Comparison of ENCODE assay signal across 22 mouse cellular contexts in genomic region chr7:80897134-80897533, GRCm38 (mm10). TPM values are rescaled to one million over a fixed set of nuclear protein-coding genes. Genes with fewer than 3 reads are reported as not detected.
DNase-seq lines count a peak whose midpoint lies in the region; ATAC-seq and TF ChIP-seq lines count a peak whose summit lies in the region.
"Had no signal": no experiment of that assay in that cellular context is flagged by ENCODE, and none has a peak within 500 bp of the region (broad histone marks: within the 10 kb centered on the region; RNA-seq: fewer than 3 reads in every experiment).

No protein-coding gene starts in this region.

- no peaks in the 10 kb centered on the region for H3K9me3 ChIP-seq in forebrain, embryonic 12.5 days
- H3K9me3 ChIP-seq in forebrain, embryonic 15.5 days = no peaks in the 10 kb centered on the region
- H3K9me3 ChIP-seq in liver, embryonic 12.5 days (replicated peaks) = no peaks in the 10 kb centered on the region
- H3K9me3 ChIP-seq: embryonic facial prominence, embryonic 13.5 days; heart, embryonic 13.5 days; hindbrain, embryonic 15.5 days had no signal

- no peaks in the 10 kb centered on the region for H3K79me2 ChIP-seq in liver, adult 2 months (ENCODE audit: control insufficient read depth, insufficient read depth, low read length)

- H3K4me2 ChIP-seq in forebrain, embryonic 12.5 days = no peak overlapping the region
- no peak overlapping the region for H3K4me2 ChIP-seq in forebrain, embryonic 15.5 days (replicated peaks)
- no peak overlapping the region for H3K4me2 ChIP-seq in liver, embryonic 12.5 days
- H3K4me2 ChIP-seq: embryonic facial prominence, embryonic 13.5 days; heart, embryonic 13.5 days; hindbrain, embryonic 15.5 days had no signal

- peaks cover 66% of the 10 kb centered on the region for H3K36me3 ChIP-seq in forebrain, embryonic 12.5 days (replicated peaks)
- peaks cover 53% of the 10 kb centered on the region for H3K36me3 ChIP-seq in forebrain, embryonic 15.5 days
- H3K36me3 ChIP-seq in liver, adult 2 months (ENCODE audit: control insufficient read depth, insufficient read depth, low read length) = peaks cover 5% of the 10 kb centered on the region; the same call in 1 of the 2 replicates
- peaks cover 71% of the 10 kb centered on the region for H3K36me3 ChIP-seq in liver, embryonic 12.5 days

- no peak for ATAC-seq in forebrain, embryonic 12.5 days (ENCODE audit: low FRiP score)
- ATAC-seq in forebrain, embryonic 15.5 days (replicated peaks) = no peak
- ATAC-seq in liver, embryonic 12.5 days = no peak
- ATAC-seq: activated CD4-positive, CD25-positive, alpha-beta regulatory T cell, adult 4 months; forebrain, embryonic 16.5 days; Patski had no signal

- WGBS in forebrain, embryonic 12.5 days = 91% methylated on average over 7 of the region's 7 CpGs
- WGBS in forebrain, embryonic 15.5 days = 94% methylated on average over 7 of the region's 7 CpGs
- WGBS in liver, adult 2 months = 89% methylated on average over 7 of the region's 7 CpGs
- 77% methylated on average over 7 of the region's 7 CpGs for WGBS in liver, embryonic 12.5 days (ENCODE audit: insufficient replicate concordance)

- H3K27me3 ChIP-seq in forebrain, embryonic 12.5 days = no peaks in the 10 kb centered on the region
- no peaks in the 10 kb centered on the region for H3K27me3 ChIP-seq in forebrain, embryonic 15.5 days
- no peaks in the 10 kb centered on the region for H3K27me3 ChIP-seq in liver, adult 2 months (ENCODE audit: control insufficient read depth, insufficient read depth, low read length)
- H3K27me3 ChIP-seq in liver, embryonic 12.5 days (replicated peaks) = no peaks in the 10 kb centered on the region
- H3K27me3 ChIP-seq: embryonic facial prominence, embryonic 13.5 days; heart, embryonic 13.5 days; hindbrain, embryonic 15.5 days; Patski had no signal

- TF ChIP-seq CTCF in liver, adult 2 months (IDR thresholded peaks at IDR 0.05; ENCODE audit: low read depth, low read length) = no peak

- intact Hi-C loops in gastrocnemius, postnatal 14 days (cut with DNase I; ENCODE audit: low total_unique reads) = no loop called here

- TF ChIP-seq POLR2A in liver, adult 2 months (IDR thresholded peaks at IDR 0.05; ENCODE audit: extremely low read depth, insufficient read depth, low read length) = no peak

- H3K4me3 ChIP-seq in forebrain, embryonic 12.5 days (replicated peaks) = no peak overlapping the region
- no peak overlapping the region for H3K4me3 ChIP-seq in forebrain, embryonic 15.5 days
- H3K4me3 ChIP-seq in liver, adult 2 months (ENCODE audit: insufficient read depth, low read depth, low read length) = no peak overlapping the region
- no peak overlapping the region for H3K4me3 ChIP-seq in liver, embryonic 12.5 days
- H3K4me3 ChIP-seq: embryonic facial prominence, embryonic 13.5 days; gastrocnemius, adult 2 months; heart, embryonic 13.5 days; hindbrain, embryonic 15.5 days had no signal

- peak overlapping the region; percentile 7; the same call in 1 of the 2 replicates for H3K9ac ChIP-seq in forebrain, embryonic 12.5 days
- no peak overlapping the region for H3K9ac ChIP-seq in forebrain, embryonic 15.5 days (replicated peaks)
- H3K9ac ChIP-seq in liver, adult 2 months (ENCODE audit: low read depth, low read length) = peak overlapping the region; percentile 23; the same call in 1 of the 2 replicates
- H3K9ac ChIP-seq in liver, embryonic 12.5 days = no peak overlapping the region
- H3K9ac ChIP-seq: embryonic facial prominence, embryonic 13.5 days; heart, embryonic 13.5 days; hindbrain, embryonic 15.5 days had no signal

- no peak overlapping the region for H3K27ac ChIP-seq in forebrain, embryonic 12.5 days
- no peak overlapping the region for H3K27ac ChIP-seq in forebrain, embryonic 15.5 days (replicated peaks)
- H3K27ac ChIP-seq in liver, adult 2 months (replicated peaks; ENCODE audit: insufficient read depth, low read depth, low read length) = peak overlapping the region; percentile 75
- H3K27ac ChIP-seq in liver, embryonic 12.5 days = no peak overlapping the region
- H3K27ac ChIP-seq: embryonic facial prominence, embryonic 13.5 days; gastrocnemius, adult 2 months; heart, embryonic 13.5 days; hindbrain, embryonic 15.5 days had no signal

- no peak for DNase-seq in liver, adult 2 months (ENCODE audit: extremely low read depth, low read depth, low spot score)
- peak; percentile 43 to 56 for DNase-seq in right cerebral cortex, adult 2 months (ENCODE audit: low spot score in 2 of 2)
- no peak for DNase-seq in right cerebral cortex, postnatal 25 days
- DNase-seq in gastrocnemius, postnatal 14 days = no peak
- DNase-seq: adrenal gland, adult 2 months; adrenal gland, postnatal 25 days; cerebellum, adult 11 months; cerebellum, adult 8-10 months; cerebellum, postnatal 14 days; gastrocnemius, adult 2 months; gastrocnemius, postnatal 36 days; heart, adult 11 months; heart, postnatal 36 days had no signal

- peaks cover 16% of the 10 kb centered on the region for H3K4me1 ChIP-seq in forebrain, embryonic 12.5 days
- peaks cover 20% of the 10 kb centered on the region for H3K4me1 ChIP-seq in forebrain, embryonic 15.5 days
- H3K4me1 ChIP-seq in liver, adult 2 months (ENCODE audit: control insufficient read depth, insufficient read depth, low read length) = peaks cover 16% of the 10 kb centered on the region
- peaks cover 38% of the 10 kb centered on the region for H3K4me1 ChIP-seq in liver, embryonic 12.5 days

RNA-seq across cellular contexts. Expression of gene Wdr73, which starts 3.9 kb away (rescaled TPM):
- 40.6 and 46.5 TPM in 2 replicates for polyA plus RNA-seq in forebrain, embryonic 12.5 days (2016; fragmentation: Nextera tagmentation; extraction: Ambion mirVana)
- polyA plus RNA-seq in forebrain, embryonic 15.5 days (2015; fragmentation: Nextera tagmentation; extraction: Ambion mirVana) = 43.2 and 43.9 TPM in 2 replicates
- total RNA-seq in liver, adult 2 months (2014; rRNA removed) = 10.2 and 11.7 TPM in 2 replicates
- 13.0 and 13.3 TPM in 2 replicates for polyA plus RNA-seq in liver, adult 2 months (2012; rRNA removed)
- 29.1 and 30.3 TPM in 2 replicates for polyA plus RNA-seq in liver, embryonic 12.5 days (2016; fragmentation: Nextera tagmentation; extraction: Ambion mirVana)
- total RNA-seq in gastrocnemius, postnatal 14 days (2021) = 1 to 10 TPM; 3.7 to 4.1 TPM

RNA-seq across cellular contexts. Expression of gene Nmb, which starts 7.7 kb away (rescaled TPM):
- polyA plus RNA-seq in forebrain, embryonic 12.5 days (2016; fragmentation: Nextera tagmentation; extraction: Ambion mirVana) = 7.8 and 8.6 TPM in 2 replicates
- polyA plus RNA-seq in forebrain, embryonic 15.5 days (2015; fragmentation: Nextera tagmentation; extraction: Ambion mirVana) = 7.1 TPM in 2 replicates
- total RNA-seq in liver, adult 2 months (2014; rRNA removed) = 0.65 and 0.67 TPM in 2 replicates
- polyA plus RNA-seq in liver, adult 2 months (2012; rRNA removed) = 1.7 TPM in 1 of 2 replicates, not detected in the other
- 1.6 and 2.4 TPM in 2 replicates for polyA plus RNA-seq in liver, embryonic 12.5 days (2016; fragmentation: Nextera tagmentation; extraction: Ambion mirVana)
- 1 to 10 TPM; 1.7 to 4.5 TPM for total RNA-seq in gastrocnemius, postnatal 14 days (2021)

RNA-seq across cellular contexts. Expression of gene Zscan2, which starts 36.4 kb away (rescaled TPM):
- polyA plus RNA-seq in forebrain, embryonic 12.5 days (2016; fragmentation: Nextera tagmentation; extraction: Ambion mirVana) = 3.7 and 4.5 TPM in 2 replicates
- 4.6 and 5.9 TPM in 2 replicates for polyA plus RNA-seq in forebrain, embryonic 15.5 days (2015; fragmentation: Nextera tagmentation; extraction: Ambion mirVana)
- 3.0 and 4.6 TPM in 2 replicates for total RNA-seq in liver, adult 2 months (2014; rRNA removed)
- 1.6 and 2.7 TPM in 2 replicates for polyA plus RNA-seq in liver, adult 2 months (2012; rRNA removed)
- polyA plus RNA-seq in liver, embryonic 12.5 days (2016; fragmentation: Nextera tagmentation; extraction: Ambion mirVana) = 0.23 and 0.58 TPM in 2 replicates
- total RNA-seq in gastrocnemius, postnatal 14 days (2021) = 1 to 10 TPM; 1.5 to 2.8 TPM

RNA-seq across cellular contexts. Expression of gene Sec11a, which starts 50.4 kb away (rescaled TPM):
- 169 and 179 TPM in 2 replicates for polyA plus RNA-seq in forebrain, embryonic 12.5 days (2016; fragmentation: Nextera tagmentation; extraction: Ambion mirVana)
- 149 and 157 TPM in 2 replicates for polyA plus RNA-seq in forebrain, embryonic 15.5 days (2015; fragmentation: Nextera tagmentation; extraction: Ambion mirVana)
- 80.9 and 103 TPM in 2 replicates for total RNA-seq in liver, adult 2 months (2014; rRNA removed)
- polyA plus RNA-seq in liver, adult 2 months (2012; rRNA removed) = 52.0 and 64.6 TPM in 2 replicates
- polyA plus RNA-seq in liver, embryonic 12.5 days (2016; fragmentation: Nextera tagmentation; extraction: Ambion mirVana) = 123 and 124 TPM in 2 replicates
- 10 to 100 TPM; 30.9 to 37.2 TPM for total RNA-seq in gastrocnemius, postnatal 14 days (2021)

Comparison
In these comparisons a context has a peak if more than half of its experiments do, and no peak if none do; other contexts are left out.
1. H3K9ac ChIP-seq: peak in forebrain, embryonic 12.5 days (single experiment) and liver, adult 2 months (single experiment); none in forebrain, embryonic 15.5 days (single experiment) and liver, embryonic 12.5 days (single experiment).
2. DNase-seq: peak in right cerebral cortex, adult 2 months (2 of 2); none in liver, adult 2 months (single experiment), right cerebral cortex, postnatal 25 days (single experiment) and gastrocnemius, postnatal 14 days (single experiment).